Mouse (Mus musculus): ENCODE measurements around the gene Cntd1. TPM values are rescaled to one million over a fixed set of nuclear protein-coding genes. Genes with fewer than 3 reads are reported as not detected.

Gene Cntd1
- polyA plus RNA-seq, 2 experiments = 0.61 to 1.6 TPM

DNA sequence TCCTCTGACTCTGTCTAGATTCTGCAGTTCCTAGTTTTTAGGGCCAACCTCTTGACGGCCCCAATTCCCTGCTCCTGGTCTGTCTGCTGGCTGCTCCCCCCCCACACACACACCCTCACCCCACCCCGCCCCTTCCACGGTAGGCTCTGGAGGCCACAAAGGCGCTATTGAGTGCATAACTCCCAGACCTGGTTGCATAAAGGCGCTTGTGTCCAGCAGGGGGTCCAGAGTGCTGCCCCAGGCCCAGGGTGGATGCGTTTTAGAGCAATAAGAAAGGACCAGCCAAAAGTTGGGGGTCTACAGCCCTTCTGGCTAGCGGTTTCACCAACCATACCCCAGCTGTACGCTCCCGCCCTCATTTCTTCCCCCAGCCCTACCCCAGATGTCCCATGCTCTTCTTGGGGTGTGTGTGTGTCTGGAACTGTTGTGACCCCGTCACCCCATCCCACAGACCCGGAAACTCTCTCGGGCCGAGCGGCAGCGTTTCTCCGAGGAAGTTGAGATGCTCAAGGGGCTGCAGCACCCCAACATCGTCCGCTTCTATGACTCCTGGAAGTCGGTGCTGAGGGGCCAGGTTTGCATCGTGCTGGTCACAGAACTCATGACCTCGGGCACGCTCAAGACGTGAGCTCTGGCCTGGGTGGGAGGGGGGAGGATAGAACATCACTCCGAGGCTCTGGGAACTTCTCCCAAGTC is 16.4 kb upstream of the Cntd1 start:
- no peaks in the 10 kb centered on the region for H3K9me3 ChIP-seq (ENCODE audit: control insufficient read depth, low read length)
- H3K27ac ChIP-seq (replicated peaks; ENCODE audit: low read depth, low read length) = no peak overlapping the region
- 2% methylated on average over 24 of the region's 24 CpGs for WGBS
- no peak for TF ChIP-seq POLR2A (IDR thresholded peaks at IDR 0.05; ENCODE audit: borderline replicate concordance, extremely low read depth, insufficient read depth, insufficient read length)
- DNase-seq (ENCODE audit: low spot score) = no peak
- peak overlapping the region; percentile 98 for H3K4me2 ChIP-seq (replicated peaks; ENCODE audit: low read depth, low read length, severe bottlenecking)
- peak overlapping the region; percentile 31; the same call in 1 of the 2 replicates for H3K9ac ChIP-seq (ENCODE audit: low read depth, low read length, severe bottlenecking)
- H3K4me1 ChIP-seq (ENCODE audit: control insufficient read depth, insufficient read depth, low read length) = peaks cover 36% of the 10 kb centered on the region
- ATAC-seq (ENCODE audit: low FRiP score, low read depth) = no peak
- peaks cover 40% of the 10 kb centered on the region for H3K27me3 ChIP-seq (ENCODE audit: control insufficient read depth, insufficient read depth, low read length)
- peaks cover 9% of the 10 kb centered on the region; the same call in 1 of the 2 replicates for H3K36me3 ChIP-seq (ENCODE audit: control insufficient read depth, insufficient read depth, low read length)
- peak overlapping the region; percentile 53 for H3K4me3 ChIP-seq (replicated peaks; ENCODE audit: low read length)

- H3K36me3 ChIP-seq (ENCODE audit: control insufficient read depth, insufficient read depth, low read length) = 0 out of 2 replicates have a peak, but pooled peaks cover 4% of the 10 kb centered on the region
- ATAC-seq (ENCODE audit: low FRiP score, low read depth) (no peak), DNase-seq (ENCODE audit: low spot score) (no peak)
- no peaks in the 10 kb centered on the region for H3K9me3 ChIP-seq (ENCODE audit: control insufficient read depth, low read length)
- no peak overlapping the region; the same call in 1 of the 2 replicates for H3K4me2 ChIP-seq (replicated peaks; ENCODE audit: low read depth, low read length, severe bottlenecking)
- TF ChIP-seq POLR2A (IDR thresholded peaks at IDR 0.05; ENCODE audit: borderline replicate concordance, extremely low read depth, insufficient read depth, insufficient read length) = no peak
- no peak overlapping the region for H3K4me3 ChIP-seq (replicated peaks; ENCODE audit: low read length)
- H3K27me3 ChIP-seq (ENCODE audit: control insufficient read depth, insufficient read depth, low read length) = peaks cover 44% of the 10 kb centered on the region
- no peak overlapping the region for H3K9ac ChIP-seq (ENCODE audit: low read depth, low read length, severe bottlenecking)
- 4% methylated on average over 32 of the region's 32 CpGs for WGBS
- no peak overlapping the region for H3K27ac ChIP-seq (replicated peaks; ENCODE audit: low read depth, low read length)
- peaks cover 36% of the 10 kb centered on the region for H3K4me1 ChIP-seq (ENCODE audit: control insufficient read depth, insufficient read depth, low read length)
Measured at GRCm38 (mm10) chr11:101263138-101263988, 15.4 kb upstream of the Cntd1 start.

DNA sequence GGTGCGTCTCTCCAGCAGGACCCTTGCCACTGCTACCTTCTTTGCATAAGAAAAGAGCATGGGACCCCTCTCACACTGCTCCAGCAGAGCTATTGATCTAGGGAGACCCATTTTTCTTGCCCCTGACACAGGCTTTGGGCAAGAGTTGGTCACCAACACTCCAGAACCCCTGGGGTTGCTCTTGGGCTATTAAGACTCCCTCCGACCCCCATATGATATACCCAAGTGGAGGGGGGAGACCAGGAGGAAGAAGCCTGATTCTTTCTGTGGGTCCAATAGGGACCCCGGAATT is 14.9 kb upstream of the Cntd1 start:
- WGBS = 11% methylated on average over 3 of the region's 3 CpGs
- ATAC-seq (ENCODE audit: low FRiP score, low read depth) (no peak), DNase-seq (ENCODE audit: low spot score) (no peak)
- no peak overlapping the region for H3K4me2 ChIP-seq (replicated peaks; ENCODE audit: low read depth, low read length, severe bottlenecking)
- H3K4me1 ChIP-seq (ENCODE audit: control insufficient read depth, insufficient read depth, low read length) = peaks cover 36% of the 10 kb centered on the region
- TF ChIP-seq POLR2A (IDR thresholded peaks at IDR 0.05; ENCODE audit: borderline replicate concordance, extremely low read depth, insufficient read depth, insufficient read length) = no peak
- H3K9ac ChIP-seq (ENCODE audit: low read depth, low read length, severe bottlenecking) = no peak overlapping the region
- H3K9me3 ChIP-seq (ENCODE audit: control insufficient read depth, low read length) = no peaks in the 10 kb centered on the region
- no peaks in the 10 kb centered on the region for H3K36me3 ChIP-seq (ENCODE audit: control insufficient read depth, insufficient read depth, low read length)
- no peak overlapping the region for H3K4me3 ChIP-seq (replicated peaks; ENCODE audit: low read length)
- H3K27me3 ChIP-seq (ENCODE audit: control insufficient read depth, insufficient read depth, low read length) = peaks cover 44% of the 10 kb centered on the region
- no peak overlapping the region for H3K27ac ChIP-seq (replicated peaks; ENCODE audit: low read depth, low read length)

DNA sequence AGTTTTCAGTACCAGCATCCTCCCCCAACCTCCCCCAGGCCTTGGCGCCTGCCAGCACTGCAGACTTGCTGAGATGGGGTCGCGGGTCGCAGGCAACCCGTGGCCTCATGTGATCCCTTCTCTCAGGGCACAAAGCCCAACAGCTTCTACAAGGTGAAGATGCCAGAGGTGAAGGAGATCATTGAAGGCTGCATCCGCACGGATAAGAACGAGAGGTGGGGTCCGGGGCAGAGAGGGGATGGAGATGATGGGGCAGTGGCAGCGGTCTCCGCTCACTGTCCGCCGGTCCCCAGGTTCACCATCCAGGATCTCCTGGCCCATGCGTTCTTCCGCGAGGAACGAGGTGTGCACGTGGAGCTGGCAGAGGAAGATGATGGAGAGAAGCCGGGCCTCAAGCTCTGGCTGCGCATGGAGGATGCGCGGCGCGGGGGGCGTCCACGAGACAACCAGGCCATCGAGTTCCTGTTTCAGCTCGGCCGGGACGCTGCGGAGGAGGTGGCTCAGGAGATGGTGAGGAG is 13.8 kb upstream of the Cntd1 start:
- H3K4me2 ChIP-seq (replicated peaks; ENCODE audit: low read depth, low read length, severe bottlenecking) = peak overlapping the region; percentile 37
- no peaks in the 10 kb centered on the region for H3K36me3 ChIP-seq (ENCODE audit: control insufficient read depth, insufficient read depth, low read length)
- no peaks in the 10 kb centered on the region for H3K9me3 ChIP-seq (ENCODE audit: control insufficient read depth, low read length)
- peaks cover 44% of the 10 kb centered on the region for H3K27me3 ChIP-seq (ENCODE audit: control insufficient read depth, insufficient read depth, low read length)
- WGBS = 2% methylated on average over 31 of the region's 31 CpGs
- H3K4me1 ChIP-seq (ENCODE audit: control insufficient read depth, insufficient read depth, low read length) = peaks cover 27% of the 10 kb centered on the region
- DNase-seq (ENCODE audit: low spot score) = no peak
- H3K4me3 ChIP-seq (replicated peaks; ENCODE audit: low read length) = peak overlapping the region; percentile 29
- ATAC-seq (ENCODE audit: low FRiP score, low read depth) = no peak
- H3K9ac ChIP-seq (ENCODE audit: low read depth, low read length, severe bottlenecking) = 0 out of 2 replicates have a peak overlapping the region, but pooled peaks have one; percentile 5
- TF ChIP-seq POLR2A (IDR thresholded peaks at IDR 0.05; ENCODE audit: borderline replicate concordance, extremely low read depth, insufficient read depth, insufficient read length) = no peak
- no peak overlapping the region for H3K27ac ChIP-seq (replicated peaks; ENCODE audit: low read depth, low read length)

DNA sequence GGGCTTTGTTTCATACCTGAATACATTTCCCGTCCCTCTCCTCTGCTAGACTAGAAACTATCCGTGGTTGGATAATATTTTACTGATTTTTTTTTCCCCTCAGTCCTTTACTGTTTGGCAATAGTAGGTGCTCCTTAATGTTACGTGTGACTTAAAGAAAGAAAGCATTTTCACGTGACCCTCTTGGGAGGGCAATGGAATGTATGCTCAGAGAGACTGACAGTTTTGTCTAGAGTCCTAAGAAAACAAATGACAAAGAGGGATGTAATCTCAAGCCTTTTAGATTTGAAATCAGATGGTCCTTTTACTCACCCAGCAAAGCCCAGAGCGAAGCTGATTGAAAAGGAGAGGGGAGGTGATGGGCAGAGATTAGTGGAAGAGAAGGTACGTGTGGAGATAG is 12.9 kb upstream of the Cntd1 start:
- H3K4me1 ChIP-seq (ENCODE audit: control insufficient read depth, insufficient read depth, low read length) = peaks cover 21% of the 10 kb centered on the region

More for the DNA sequence above, 12.9 kb upstream of the Cntd1 start:
- no peak overlapping the region for H3K27ac ChIP-seq (replicated peaks; ENCODE audit: low read depth, low read length)
- ATAC-seq (ENCODE audit: low FRiP score, low read depth) (no peak), DNase-seq (ENCODE audit: low spot score) (no peak)
- peaks cover 44% of the 10 kb centered on the region for H3K27me3 ChIP-seq (ENCODE audit: control insufficient read depth, insufficient read depth, low read length)
- no peak for TF ChIP-seq POLR2A (IDR thresholded peaks at IDR 0.05; ENCODE audit: borderline replicate concordance, extremely low read depth, insufficient read depth, insufficient read length)
- H3K4me2 ChIP-seq (replicated peaks; ENCODE audit: low read depth, low read length, severe bottlenecking) = no peak overlapping the region
- 30% methylated on average over 6 of the region's 6 CpGs for WGBS
- H3K9me3 ChIP-seq (ENCODE audit: control insufficient read depth, low read length) = no peaks in the 10 kb centered on the region
- H3K9ac ChIP-seq (ENCODE audit: low read depth, low read length, severe bottlenecking) = no peak overlapping the region
- peak overlapping the region; percentile 29; the same call in 1 of the 2 replicates for H3K4me3 ChIP-seq (replicated peaks; ENCODE audit: low read length)
- H3K36me3 ChIP-seq (ENCODE audit: control insufficient read depth, insufficient read depth, low read length) = no peaks in the 10 kb centered on the region

Measured in limb, embryonic 14.5 days (tissue).